Mouse (Mus musculus) stomach, embryonic 15.5 days (tissue): ENCODE results near the gene Mroh2a. TPM values are rescaled to one million over a fixed set of nuclear protein-coding genes. Genes with fewer than 3 reads are reported as not detected.
A peak's percentile ranks its signal among the peaks of the same experiment; 100 is the strongest.

Experiments used
- ATAC-seq: fragments of 200-750 bp; cut with Nextera tagmentation; 2 replicates; pipeline ENCODE4 v1.8.0; 2017; ENCODE audit warnings: low read depth, moderate number of reproducible peaks, moderate TSS enrichment; ENCODE audit not compliant: insufficient read depth, low FRiP score
- H3K27ac ChIP-seq: fragments of 300-500 bp; sonication (generic); 2 replicates; pipeline ENCODE4 v1.5.1; 2015; ENCODE audit warnings: mild to moderate bottlenecking, inconsistent platforms
- H3K27me3 ChIP-seq: fragments of 300-500 bp; sonication (generic); replicated peaks from 2 replicates; pipeline ENCODE4 v1.6.1; 2015; ENCODE audit warnings: inconsistent platforms
- H3K36me3 ChIP-seq: fragments of 300-500 bp; sonication (generic); 2 replicates; pipeline ENCODE4 v1.6.1; 2015; ENCODE audit warnings: inconsistent platforms
- H3K4me1 ChIP-seq: fragments of 300-500 bp; sonication (generic); 2 replicates; pipeline ENCODE4 v1.6.1; 2015; ENCODE audit warnings: inconsistent platforms
- H3K4me2 ChIP-seq: fragments of 300-500 bp; sonication (generic); 2 replicates; pipeline ENCODE4 v1.6.1; 2015; ENCODE audit warnings: mild to moderate bottlenecking, inconsistent platforms
- H3K4me3 ChIP-seq: fragments of 300-500 bp; sonication (generic); replicated peaks from 2 replicates; pipeline ENCODE4 v1.5.1; 2015; ENCODE audit warnings: inconsistent platforms
- H3K9ac ChIP-seq: fragments of 300-500 bp; sonication (generic); 2 replicates; pipeline ENCODE4 v1.6.1; 2015; ENCODE audit warnings: inconsistent platforms
- H3K9me3 ChIP-seq: fragments of 300-500 bp; sonication (generic); 2 replicates; pipeline ENCODE4 v1.6.1; 2016; ENCODE audit warnings: inconsistent platforms
- WGBS: fragments of 180-500 bp; shearing (Covaris S2); methylation state at CpG from one replicate; pipeline ENCODE4 v1.1.7; 2015; 5-methylcytosine and 5-hydroxymethylcytosine counted together
- polyA plus RNA-seq: library from polyadenylated mRNA; unstranded; fragments of >200 nt; fragmentation: Nextera tagmentation; extraction: Ambion mirVana; gene quantifications from 2 replicates; pipeline ENCODE4 v1.2.1, GENCODE M21; 2015

The Mroh2a gene
- polyA plus RNA-seq, 1 experiment from 2014 or later: 1.2 TPM

DNA sequence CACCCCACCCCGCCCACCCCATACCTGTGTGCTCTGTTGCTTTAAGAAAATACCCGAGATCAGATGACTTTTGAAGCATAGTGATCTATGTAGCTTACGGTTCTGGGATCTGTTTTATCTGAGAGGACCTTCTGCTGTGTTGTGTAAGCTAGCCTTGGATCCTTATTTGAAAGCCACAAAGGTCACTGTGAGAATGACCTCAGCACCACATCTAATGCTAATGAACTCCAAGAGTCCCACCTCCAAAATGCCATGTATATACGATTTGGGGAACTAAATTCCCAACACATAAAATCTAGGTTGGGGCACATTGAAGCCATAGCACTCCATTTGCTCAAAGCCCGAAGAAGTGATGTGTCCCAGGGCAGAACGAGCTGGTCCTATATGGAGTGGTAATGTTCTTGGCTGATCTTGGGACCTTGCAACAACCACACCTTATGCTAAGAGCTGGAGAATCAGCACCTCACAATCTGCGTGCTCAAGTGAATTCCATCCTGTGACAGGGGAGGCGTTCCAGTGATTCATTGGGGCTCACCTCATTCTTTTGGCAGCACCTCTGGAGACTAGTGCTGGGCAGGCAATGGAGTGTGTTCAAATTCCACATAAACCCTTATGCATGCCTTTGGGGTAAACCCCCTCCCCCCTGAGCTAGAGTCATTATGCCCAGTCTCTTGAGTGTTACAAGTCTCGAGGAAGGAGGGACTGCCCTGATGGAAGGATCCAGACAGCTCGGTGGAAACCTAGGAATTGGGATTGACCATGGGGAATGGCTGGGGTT is 30.3 kb downstream of the Mroh2a start:
- peaks cover 7% of the 10 kb centered on the region; the same call in 1 of the 2 replicates for H3K4me1 ChIP-seq
- H3K27ac ChIP-seq: no peak overlapping the region
- no peak overlapping the region for H3K9ac ChIP-seq
- H3K4me2 ChIP-seq: no peak overlapping the region
- H3K36me3 ChIP-seq: peaks cover 20% of the 10 kb centered on the region
- no peak for ATAC-seq
- H3K9me3 ChIP-seq: no peaks in the 10 kb centered on the region
- WGBS: 74% methylated on average over 10 of the region's 10 CpGs
- H3K4me3 ChIP-seq: no peak overlapping the region
- no peaks in the 10 kb centered on the region for H3K27me3 ChIP-seq

- Histone ChIP-seq H3K27ac (no peak overlapping the region), H3K27me3 (no peaks in the 10 kb centered on the region)
- WGBS: 82% methylated on average over 6 of the region's 6 CpGs
Measured at GRCm38 (mm10) chr1:88257681-88258080, 30.9 kb downstream of the Mroh2a start.

GRCm38 (mm10) chr1:88258361-88258760 is 31.6 kb downstream of the Mroh2a start:
- no peak overlapping the region for H3K27ac ChIP-seq

More at GRCm38 (mm10) chr1:88257681-88258080, 30.9 kb downstream of the Mroh2a start:
- Histone ChIP-seq H3K4me3 (no peak overlapping the region), H3K9ac (no peak overlapping the region), H3K36me3 (peaks cover 22% of the 10 kb centered on the region), H3K4me1 (peaks cover 11% of the 10 kb centered on the region), H3K4me2 (no peak overlapping the region), H3K9me3 (no peaks in the 10 kb centered on the region)
- no peak for ATAC-seq

GRCm38 (mm10) chr1:88258881-88259642 is 32.3 kb downstream of the Mroh2a start:
- Histone ChIP-seq H3K4me2 (no peak overlapping the region), H3K4me1 (peaks cover 11% of the 10 kb centered on the region), H3K36me3 (peaks cover 36% of the 10 kb centered on the region), H3K27ac (no peak overlapping the region), H3K9me3 (no peaks in the 10 kb centered on the region), H3K27me3 (no peaks in the 10 kb centered on the region), H3K9ac (no peak overlapping the region), H3K4me3 (no peak overlapping the region)
- WGBS: 62% methylated on average over 8 of the region's 8 CpGs
- no peak for ATAC-seq

More at GRCm38 (mm10) chr1:88258361-88258760, 31.6 kb downstream of the Mroh2a start:
- H3K9ac ChIP-seq: no peak overlapping the region
- ATAC-seq: no peak
- no peak overlapping the region for H3K4me3 ChIP-seq
- H3K9me3 ChIP-seq: no peaks in the 10 kb centered on the region
- H3K36me3 ChIP-seq: peaks cover 29% of the 10 kb centered on the region
- no peaks in the 10 kb centered on the region for H3K27me3 ChIP-seq
- H3K4me2 ChIP-seq: no peak overlapping the region
- H3K4me1 ChIP-seq: peaks cover 11% of the 10 kb centered on the region
- WGBS: 71% methylated on average over 6 of the region's 6 CpGs

DNA sequence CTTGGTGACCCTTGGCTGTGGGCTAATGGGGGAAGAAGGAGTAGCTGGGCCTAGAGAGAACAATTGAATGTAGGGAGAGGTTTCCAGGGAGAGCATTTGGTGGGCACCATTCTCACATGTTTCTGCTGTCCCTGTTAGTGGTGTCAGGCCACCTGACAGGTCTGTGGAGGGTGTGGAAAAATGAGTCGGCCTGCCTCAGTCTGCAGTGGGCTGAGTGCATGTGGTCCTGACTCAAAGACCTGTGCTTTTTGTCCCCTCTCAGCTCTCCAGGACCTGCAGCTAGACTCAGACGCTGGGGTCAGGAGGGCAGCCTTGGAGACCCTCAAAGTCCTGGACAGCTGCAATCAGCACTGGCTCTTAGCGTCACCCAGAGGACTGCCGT is 32.8 kb downstream of the Mroh2a start:
- no peak overlapping the region for H3K9ac ChIP-seq
- no peak overlapping the region for H3K4me2 ChIP-seq
- H3K27ac ChIP-seq: no peak overlapping the region
- H3K4me3 ChIP-seq: no peak overlapping the region
- H3K27me3 ChIP-seq: no peaks in the 10 kb centered on the region
- H3K4me1 ChIP-seq: peaks cover 11% of the 10 kb centered on the region
- WGBS: 69% methylated on average over 4 of the region's 4 CpGs
- peaks cover 42% of the 10 kb centered on the region for H3K36me3 ChIP-seq
- ATAC-seq: peak; percentile 1; the same call in 1 of the 2 replicates
- no peaks in the 10 kb centered on the region for H3K9me3 ChIP-seq

DNA sequence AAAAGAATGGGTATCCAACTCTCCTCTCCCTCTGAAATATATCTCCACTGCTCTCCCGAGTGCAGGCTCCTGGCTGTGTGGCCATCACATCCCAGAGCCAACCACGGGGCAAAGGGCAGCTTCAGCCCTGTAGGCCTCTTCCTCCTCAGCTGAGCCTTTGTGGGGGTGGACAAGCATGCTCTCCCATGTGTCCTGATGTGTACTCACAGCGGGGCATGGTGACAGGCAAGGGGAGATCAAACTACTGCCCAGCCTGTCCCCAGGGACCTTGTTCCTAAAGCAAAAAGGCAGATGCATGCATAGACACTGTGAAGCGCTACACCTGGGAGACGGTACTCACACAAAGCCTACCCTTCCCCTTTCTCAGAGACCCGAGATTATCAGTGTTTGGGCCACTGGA is 33.3 kb downstream of the Mroh2a start:
- H3K27me3 ChIP-seq: no peaks in the 10 kb centered on the region
- 0 out of 2 replicates have a peak overlapping the region, but pooled peaks have one; percentile 0 for H3K27ac ChIP-seq
- no peak overlapping the region for H3K4me3 ChIP-seq
- ATAC-seq: peak; percentile 13; the same call in 1 of the 2 replicates
- WGBS: 71% methylated on average over 6 of the region's 6 CpGs
- peaks cover 11% of the 10 kb centered on the region for H3K4me1 ChIP-seq
- no peaks in the 10 kb centered on the region for H3K9me3 ChIP-seq
- H3K36me3 ChIP-seq: peaks cover 47% of the 10 kb centered on the region
- no peak overlapping the region for H3K9ac ChIP-seq
- no peak overlapping the region for H3K4me2 ChIP-seq

- H3K27ac ChIP-seq: no peak overlapping the region
- peaks cover 11% of the 10 kb centered on the region for H3K4me1 ChIP-seq
- H3K27me3 ChIP-seq: no peaks in the 10 kb centered on the region
- peaks cover 53% of the 10 kb centered on the region for H3K36me3 ChIP-seq
- no peak overlapping the region for H3K9ac ChIP-seq
- H3K9me3 ChIP-seq: no peaks in the 10 kb centered on the region
- no peak for ATAC-seq
- WGBS: 80% methylated on average over 10 of the region's 10 CpGs
- H3K4me3 ChIP-seq: no peak overlapping the region
- H3K4me2 ChIP-seq: no peak overlapping the region
Measured at GRCm38 (mm10) chr1:88260604-88261377, 34.0 kb downstream of the Mroh2a start.

DNA sequence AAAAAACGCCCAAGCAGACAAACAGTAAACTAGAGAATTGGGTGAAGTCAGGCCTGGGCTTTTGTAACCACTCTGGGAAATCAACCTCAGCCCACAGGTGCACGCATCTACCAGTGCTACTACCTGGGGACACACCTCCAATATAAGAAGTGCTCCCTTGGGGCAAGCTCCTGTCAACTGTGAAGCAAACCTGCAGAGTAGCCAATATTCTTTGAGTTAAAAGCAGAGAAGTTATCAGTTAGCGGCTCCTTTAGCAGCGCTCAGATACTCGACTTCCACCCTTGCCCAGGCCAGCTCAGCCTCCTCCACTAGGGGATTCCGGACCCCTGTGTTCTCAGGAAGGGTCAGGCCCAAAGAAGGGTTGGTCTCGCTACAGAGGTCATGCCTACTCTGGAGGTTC is 34.9 kb downstream of the Mroh2a start:
- Histone ChIP-seq H3K4me2 (no peak overlapping the region), H3K36me3 (peaks cover 63% of the 10 kb centered on the region), H3K9me3 (no peaks in the 10 kb centered on the region), H3K4me1 (peaks cover 11% of the 10 kb centered on the region), H3K9ac (no peak overlapping the region), H3K27ac (0 out of 2 replicates have a peak overlapping the region, but pooled peaks have one; percentile 1), H3K4me3 (no peak overlapping the region), H3K27me3 (no peaks in the 10 kb centered on the region)
- no peak for ATAC-seq
- whole genome bisulfite sequencing: 84% methylated on average over 7 of the region's 7 CpGs

- Histone ChIP-seq H3K36me3 (peaks cover 68% of the 10 kb centered on the region), H3K9me3 (no peaks in the 10 kb centered on the region), H3K4me3 (no peak overlapping the region), H3K4me2 (no peak overlapping the region), H3K9ac (no peak overlapping the region), H3K27me3 (no peaks in the 10 kb centered on the region), H3K4me1 (peaks cover 11% of the 10 kb centered on the region), H3K27ac (0 out of 2 replicates have a peak overlapping the region, but pooled peaks have one; percentile 1)
- 54% methylated on average over 4 of the region's 4 CpGs for WGBS
- ATAC-seq: peak; percentile 8; the same call in 1 of the 2 replicates
Measured at GRCm38 (mm10) chr1:88262255-88262654, 35.5 kb downstream of the Mroh2a start.

DNA sequence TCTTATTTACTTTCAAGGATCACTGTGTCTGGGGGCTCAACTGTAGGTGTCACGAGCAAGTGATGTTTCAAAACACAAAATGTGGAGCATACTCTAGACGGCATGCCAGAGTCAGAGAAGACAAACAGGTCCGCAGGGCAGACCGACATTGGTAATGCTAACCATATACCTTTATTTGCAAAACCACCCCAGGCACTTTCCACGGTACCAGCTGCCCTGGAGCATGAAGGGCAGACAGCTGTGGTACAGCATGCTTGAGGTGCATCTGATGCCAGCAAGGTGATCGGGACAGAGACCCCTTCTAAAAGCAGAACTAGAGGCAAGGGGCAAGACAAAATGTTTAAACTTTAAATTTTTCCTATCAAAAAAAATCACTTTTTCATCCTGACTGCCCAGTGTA is 36.2 kb downstream of the Mroh2a start:
- Histone ChIP-seq H3K36me3 (peaks cover 75% of the 10 kb centered on the region), H3K27ac (no peak overlapping the region), H3K4me1 (peaks cover 11% of the 10 kb centered on the region), H3K9me3 (no peaks in the 10 kb centered on the region), H3K4me2 (no peak overlapping the region), H3K9ac (no peak overlapping the region), H3K4me3 (no peak overlapping the region), H3K27me3 (no peaks in the 10 kb centered on the region)
- WGBS: 70% methylated on average over 6 of the region's 6 CpGs
- ATAC-seq: no peak

DNA sequence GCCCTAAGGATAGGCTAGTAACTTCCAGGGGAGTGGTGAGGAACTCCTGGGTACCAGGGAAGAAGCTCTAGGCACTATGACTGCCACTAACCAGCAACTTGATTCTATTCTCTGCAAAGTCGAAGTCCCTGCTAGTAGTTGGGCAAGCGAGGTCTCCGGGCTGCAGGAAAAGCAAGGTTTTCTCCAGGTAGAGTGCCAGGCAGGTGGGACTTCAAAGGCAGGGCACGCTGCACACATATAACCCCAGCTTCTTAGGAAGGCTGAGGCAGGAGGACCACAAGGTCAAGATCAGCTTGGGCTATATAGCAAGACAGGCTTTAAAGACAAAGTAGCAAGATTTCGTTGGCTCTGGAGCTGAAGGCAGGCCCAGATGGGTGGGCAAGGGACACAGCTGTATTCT is 37.0 kb downstream of the Mroh2a start:
- WGBS: 91% methylated on average over 5 of the region's 5 CpGs
- no peak for ATAC-seq
- H3K27me3 ChIP-seq: no peaks in the 10 kb centered on the region
- no peak overlapping the region for H3K9ac ChIP-seq
- no peak overlapping the region for H3K4me3 ChIP-seq
- H3K36me3 ChIP-seq: peaks cover 83% of the 10 kb centered on the region
- no peaks in the 10 kb centered on the region for H3K9me3 ChIP-seq
- H3K4me2 ChIP-seq: no peak overlapping the region
- peaks cover 11% of the 10 kb centered on the region for H3K4me1 ChIP-seq
- H3K27ac ChIP-seq: no peak overlapping the region
